Mouse (Mus musculus) heart, embryonic 16.5 days (tissue): ENCODE results near the gene Fryl. TPM values are rescaled to one million over a fixed set of nuclear protein-coding genes. Genes with fewer than 3 reads are reported as not detected.

Experiments used
- ATAC-seq: fragments of 200-750 bp; cut with Nextera tagmentation; replicated peaks from 2 replicates; pipeline ENCODE4 v1.8.0; 2017; ENCODE audit warnings: moderate number of reproducible peaks; ENCODE audit not compliant: insufficient read depth, low FRiP score; ENCODE audit errors: extremely low read depth
- H3K27ac ChIP-seq: fragments of 300-500 bp; sonication (generic); 2 replicates; pipeline ENCODE4 v1.5.1; 2014; ENCODE audit warnings: mild to moderate bottlenecking, low read length, control low read depth, moderate library complexity
- H3K27me3 ChIP-seq: fragments of 300-500 bp; sonication (generic); 2 replicates; pipeline ENCODE4 v1.6.1; 2014; ENCODE audit warnings: low read length, mixed read lengths; ENCODE audit not compliant: control insufficient read depth, insufficient read depth
- H3K36me3 ChIP-seq: fragments of 300-500 bp; sonication (generic); 2 replicates; pipeline ENCODE4 v1.6.1; 2014; ENCODE audit not compliant: control insufficient read depth, insufficient read depth
- H3K4me1 ChIP-seq: fragments of 300-500 bp; sonication (generic); 2 replicates; pipeline ENCODE4 v1.6.1; 2014; ENCODE audit warnings: low read length, mixed read lengths; ENCODE audit not compliant: control insufficient read depth, insufficient read depth
- H3K4me2 ChIP-seq: fragments of 300-500 bp; sonication (generic); 2 replicates; pipeline ENCODE4 v1.6.1; 2014; ENCODE audit warnings: low read depth, mild to moderate bottlenecking, control low read depth, low read length
- H3K4me3 ChIP-seq: fragments of 300-500 bp; sonication (generic); 2 replicates; pipeline ENCODE4 v1.5.1; 2014; ENCODE audit warnings: mild to moderate bottlenecking, control low read depth, low read length
- H3K9ac ChIP-seq: fragments of 300-500 bp; sonication (generic); 2 replicates; pipeline ENCODE4 v1.6.1; 2014; ENCODE audit warnings: low read length, control low read depth
- H3K9me3 ChIP-seq: fragments of 300-500 bp; sonication (generic); replicated peaks from 2 replicates; pipeline ENCODE4 v1.6.1; 2016; ENCODE audit warnings: low read length; ENCODE audit not compliant: control insufficient read depth
- WGBS: fragments of 180-500 bp; shearing (Covaris S2); extraction: QIAGEN DNeasy Blood & Tissue Kit; methylation state at CpG from one replicate; pipeline ENCODE4 v1.1.7; 2014; 5-methylcytosine and 5-hydroxymethylcytosine counted together
- polyA plus RNA-seq: library from polyadenylated mRNA; unstranded; fragments of >200 nt; fragmentation: Nextera tagmentation; extraction: Ambion mirVana; gene quantifications from 2 replicates; pipeline ENCODE4 v1.2.1, GENCODE M21; 2015

The Fryl gene
- polyA plus RNA-seq, 1 experiment from 2014 or later = 25.5 TPM

- Histone ChIP-seq H3K27me3 (no peaks in the 10 kb centered on the region), H3K9me3 (no peaks in the 10 kb centered on the region), H3K9ac (no peak overlapping the region), H3K27ac (no peak overlapping the region), H3K4me2 (no peak overlapping the region), H3K4me1 (peaks cover 4% of the 10 kb centered on the region), H3K4me3 (no peak overlapping the region), H3K36me3 (peaks cover 29% of the 10 kb centered on the region)
- no peak for ATAC-seq
- WGBS = 80% methylated on average over 4 of the region's 4 CpGs
Observed at GRCm38 (mm10) chr5:72976539-72976938, 279.9 kb downstream of the Fryl start.

GRCm38 (mm10) chr5:72975996-72976395, 280.4 kb downstream of the Fryl start:
- H3K9ac ChIP-seq = no peak overlapping the region
- peaks cover 29% of the 10 kb centered on the region for H3K36me3 ChIP-seq
- H3K4me3 ChIP-seq = no peak overlapping the region
- 88% methylated on average over 6 of the region's 6 CpGs for WGBS
- H3K4me2 ChIP-seq = no peak overlapping the region
- no peaks in the 10 kb centered on the region for H3K27me3 ChIP-seq
- no peak overlapping the region for H3K27ac ChIP-seq
- no peaks in the 10 kb centered on the region for H3K9me3 ChIP-seq
- ATAC-seq = no peak
- H3K4me1 ChIP-seq = peaks cover 4% of the 10 kb centered on the region

- 96% methylated on average over 7 of the region's 7 CpGs for WGBS
- ATAC-seq = no peak
- H3K36me3 ChIP-seq = peaks cover 28% of the 10 kb centered on the region
Observed at GRCm38 (mm10) chr5:72974602-72975001, 281.8 kb downstream of the Fryl start, which contains the start of gene Gm10135. Gene Gm10135, minus strand, starts transcription at chr5:72974702.

GRCm38 (mm10) chr5:72972934-72973333, 283.5 kb downstream of the Fryl start:
- no peaks in the 10 kb centered on the region for H3K9me3 ChIP-seq
- 59% methylated on average over 5 of the region's 5 CpGs for WGBS
- H3K36me3 ChIP-seq = peaks cover 38% of the 10 kb centered on the region
- no peaks in the 10 kb centered on the region for H3K27me3 ChIP-seq
- no peak overlapping the region for H3K4me2 ChIP-seq
- H3K9ac ChIP-seq = no peak overlapping the region
- H3K27ac ChIP-seq = no peak overlapping the region
- H3K4me1 ChIP-seq = peaks cover 4% of the 10 kb centered on the region
- ATAC-seq = no peak
- H3K4me3 ChIP-seq = no peak overlapping the region

More at GRCm38 (mm10) chr5:72974602-72975001, 281.8 kb downstream of the Fryl start, which contains the start of gene Gm10135:
- Histone ChIP-seq H3K9ac (no peak within 1 kb of the TSS), H3K4me2 (no peak within 1 kb of the TSS), H3K4me3 (no peak within 1 kb of the TSS), H3K27ac (no peak within 1 kb of the TSS), H3K27me3 (no peaks in the 10 kb centered on the region), H3K4me1 (peaks cover 4% of the 10 kb centered on the region), H3K9me3 (no peaks in the 10 kb centered on the region)

GRCm38 (mm10) chr5:72972435-72972834, 284.0 kb downstream of the Fryl start:
- H3K4me1 ChIP-seq = peaks cover 4% of the 10 kb centered on the region
- H3K4me3 ChIP-seq = no peak overlapping the region
- no peaks in the 10 kb centered on the region for H3K9me3 ChIP-seq
- ATAC-seq = no peak
- H3K9ac ChIP-seq = no peak overlapping the region
- H3K4me2 ChIP-seq = no peak overlapping the region
- peak overlapping the region; percentile 14; the same call in 1 of the 2 replicates for H3K27ac ChIP-seq
- H3K27me3 ChIP-seq = no peaks in the 10 kb centered on the region
- H3K36me3 ChIP-seq = peaks cover 38% of the 10 kb centered on the region
- WGBS = 59% methylated on average over 4 of the region's 4 CpGs

Other genes starting within 250 kb of the Fryl start
- 0.65 and 0.83 TPM in 2 replicates for gene Slc10a4, start 249.7 kb downstream of the Fryl start, polyA plus RNA-seq
- 283 and 317 TPM in 2 replicates for gene Ociad1, start 36.2 kb upstream of the Fryl start, polyA plus RNA-seq
- gene Ociad2, start 84.4 kb upstream of the Fryl start, polyA plus RNA-seq = 18.6 and 19.0 TPM in 2 replicates
- gene Cwh43, start 149.5 kb upstream of the Fryl start, polyA plus RNA-seq = not detected in 2 replicates
- gene Dcun1d4, start 224.4 kb upstream of the Fryl start, polyA plus RNA-seq = 15.5 and 15.8 TPM in 2 replicates